Mouse (Mus musculus) adrenal gland, adult 18-20 months (tissue): ENCODE results near the gene Ppm1h. TPM values are rescaled to one million over a fixed set of nuclear protein-coding genes. Genes with fewer than 3 reads are reported as not detected.
"Not testable (repeated sequence)": the region's sequence is repeated elsewhere in the genome, so short reads cannot be mapped to it uniquely, and the experiment has no call there.

Source experiments
- DNase-seq, 2 experiments: peaks; one replicate each; pipeline ENCODE4 v3.0.0; 2021 to 2022; ENCODE audit warnings: low spot score in 2 of 2
- total RNA-seq, 2 experiments: library from RNA; stranded (reverse); gene quantifications; 1 replicate in 1 of 2; 2 replicates in 1 of 2; pipeline ENCODE4 v1.2.3; 2021

Gene Ppm1h
- total RNA-seq, 2 experiments from 2014 or later, result 12.9 to 22.6 TPM

- no peak for DNase-seq
Measured at GRCm38 (mm10) chr10:122963463-122964240, 285.1 kb downstream of the Ppm1h start.

GRCm38 (mm10) chr10:122964241-122964636 is 285.7 kb downstream of the Ppm1h start:
- DNase-seq, result no peak

- DNase-seq, result not testable (repeated sequence)
Measured at GRCm38 (mm10) chr10:122965650-122966049, 287.1 kb downstream of the Ppm1h start.

- DNase-seq, result no peak
Measured at GRCm38 (mm10) chr10:122966421-122966820, 287.9 kb downstream of the Ppm1h start.

- no peak for DNase-seq
Measured at GRCm38 (mm10) chr10:122970188-122970587, 291.6 kb downstream of the Ppm1h start.

- DNase-seq, result no peak
Measured at GRCm38 (mm10) chr10:122973241-122973640, 294.7 kb downstream of the Ppm1h start.

GRCm38 (mm10) chr10:122976038-122976437 is 297.5 kb downstream of the Ppm1h start:
- no peak for DNase-seq

GRCm38 (mm10) chr10:122979356-122979755 is 300.8 kb downstream of the Ppm1h start:
- no peak for DNase-seq

- DNase-seq, result no peak
Measured at GRCm38 (mm10) chr10:122980123-122980522, 301.6 kb downstream of the Ppm1h start.

GRCm38 (mm10) chr10:122982909-122983578 is 304.5 kb downstream of the Ppm1h start:
- no peak for DNase-seq

GRCm38 (mm10) chr10:122983579-122984530 is 305.3 kb downstream of the Ppm1h start:
- DNase-seq, result no peak

- DNase-seq, result no peak
Measured at GRCm38 (mm10) chr10:122984531-122985251, 306.1 kb downstream of the Ppm1h start.

- no peak for DNase-seq
Measured at GRCm38 (mm10) chr10:122985252-122985514, 306.6 kb downstream of the Ppm1h start.

- DNase-seq, result peak; percentile 78 to 85
Measured at GRCm38 (mm10) chr10:122985515-122986319, 307.2 kb downstream of the Ppm1h start.

GRCm38 (mm10) chr10:122986320-122987225 is 308.0 kb downstream of the Ppm1h start:
- DNase-seq, result peak; percentile 78 to 79

- DNase-seq, result peak in 1 of 2 experiments; percentile 17
Measured at GRCm38 (mm10) chr10:122987671-122988128, 309.1 kb downstream of the Ppm1h start.

- no peak for DNase-seq
Measured at GRCm38 (mm10) chr10:122988372-122988771, 309.8 kb downstream of the Ppm1h start.

GRCm38 (mm10) chr10:122989916-122990315 is 311.4 kb downstream of the Ppm1h start:
- DNase-seq, result no peak

GRCm38 (mm10) chr10:122990606-122991005 is 312.0 kb downstream of the Ppm1h start:
- no peak for DNase-seq
